Mouse (Mus musculus) embryonic facial prominence, embryonic 10.5 days (tissue): ENCODE measurements at regions not wholly inside any gene's neighbourhood (a gene's known extent, or its start where the extent isn't known, plus 50 kb on each side); places are given as distances from the start of the nearest gene placed in this dataset.

Experiments
- DNase-seq: peaks from one replicate; pipeline ENCODE4 v3.0.0-alpha.2; 2017; ENCODE audit warnings: low spot score
- H3K27ac ChIP-seq: fragments of 300-500 bp; sonication (generic); replicated peaks from 2 replicates; pipeline ENCODE4 v1.5.1; 2016; ENCODE audit warnings: mild to moderate bottlenecking
- H3K27me3 ChIP-seq: fragments of 300-500 bp; sonication (generic); replicated peaks from 2 replicates; pipeline ENCODE4 v1.6.1; 2016; ENCODE audit warnings: low read depth, mild to moderate bottlenecking; ENCODE audit not compliant: poor library complexity, severe bottlenecking
- H3K36me3 ChIP-seq: fragments of 300-500 bp; sonication (generic); replicated peaks from 2 replicates; pipeline ENCODE4 v1.6.1; 2016; ENCODE audit warnings: mild to moderate bottlenecking, moderate library complexity
- H3K4me1 ChIP-seq: fragments of 300-500 bp; sonication (generic); 2 replicates; pipeline ENCODE4 v1.6.1; 2016
- H3K4me3 ChIP-seq: fragments of 300-500 bp; sonication (generic); 2 replicates; pipeline ENCODE4 v1.5.1; 2016; ENCODE audit warnings: mild to moderate bottlenecking, moderate library complexity
- H3K9me3 ChIP-seq: fragments of 300-500 bp; sonication (generic); 2 replicates; pipeline ENCODE4 v1.6.1; 2016; ENCODE audit warnings: mild to moderate bottlenecking
- WGBS: fragments of 180-500 bp; shearing (Covaris S2); methylation state at CpG from one replicate; pipeline ENCODE4 v1.1.7; 2016; 5-methylcytosine and 5-hydroxymethylcytosine counted together

DNA sequence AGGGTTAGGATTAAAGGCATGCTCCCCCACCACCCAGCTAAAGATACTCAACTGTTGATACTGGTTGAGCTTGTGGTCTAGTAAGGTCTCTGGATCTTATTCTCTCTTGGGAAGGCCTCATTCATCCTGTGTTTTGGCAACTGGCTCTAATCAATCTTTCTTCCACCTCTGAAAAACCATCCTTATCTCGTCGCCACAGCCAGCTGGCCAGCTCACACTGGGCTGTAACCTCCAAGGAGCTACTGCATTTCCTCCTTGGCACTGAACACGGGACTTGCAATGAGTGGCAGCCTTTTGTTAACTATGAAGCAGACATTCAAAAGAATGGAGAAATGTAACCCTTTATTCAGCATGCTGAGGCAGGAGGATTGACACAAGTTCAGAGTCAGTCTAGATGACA is 61.4 kb upstream of the Slc6a6 start:
- Histone ChIP-seq H3K4me1 (peaks cover 12% of the 10 kb centered on the region), H3K27me3 (no peaks in the 10 kb centered on the region), H3K9me3 (no peaks in the 10 kb centered on the region), H3K36me3 (no peaks in the 10 kb centered on the region), H3K27ac (no peak overlapping the region), H3K4me3 (no peak overlapping the region)
- DNase-seq, result no peak
- WGBS, result 70% methylated on average over 3 of the region's 3 CpGs

- H3K4me1 ChIP-seq, result peaks cover 6% of the 10 kb centered on the region; the same call in 1 of the 2 replicates
These were observed 60.2 kb upstream of the Slc6a6 start for GRCm38 (mm10) chr6:91623646-91624045.

DNA sequence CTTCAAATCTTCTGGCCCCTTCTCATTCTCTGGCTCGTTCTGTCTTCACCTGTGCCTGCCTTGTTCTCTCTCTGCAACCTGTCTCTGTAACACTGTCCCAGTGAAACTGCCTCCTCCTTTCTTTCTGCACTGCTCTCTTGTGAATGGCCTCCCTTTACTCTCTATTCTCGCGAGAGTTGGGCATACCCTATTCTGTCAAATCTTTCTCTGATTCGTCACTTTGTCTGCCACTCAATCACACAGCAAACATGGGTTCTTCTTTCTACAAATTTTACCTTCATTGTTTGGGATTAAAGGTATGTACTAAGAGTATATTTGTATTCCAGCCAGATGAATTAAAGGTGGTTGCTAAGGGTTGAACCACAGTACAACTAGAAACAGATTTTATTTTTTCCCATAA is 54.6 kb upstream of the Slc6a6 start:
- H3K36me3 ChIP-seq, result no peaks in the 10 kb centered on the region
- no peak overlapping the region for H3K4me3 ChIP-seq
- WGBS, result 88% methylated on average over 4 of the region's 4 CpGs
- no peak for DNase-seq
- H3K27me3 ChIP-seq, result no peaks in the 10 kb centered on the region
- no peaks in the 10 kb centered on the region for H3K4me1 ChIP-seq
- H3K27ac ChIP-seq, result no peak overlapping the region
- H3K9me3 ChIP-seq, result no peaks in the 10 kb centered on the region

More at GRCm38 (mm10) chr6:91623646-91624045, 60.2 kb upstream of the Slc6a6 start:
- H3K36me3 ChIP-seq, result no peaks in the 10 kb centered on the region
- no peak overlapping the region for H3K4me3 ChIP-seq
- H3K27ac ChIP-seq, result no peak overlapping the region
- no peak for DNase-seq
- no peaks in the 10 kb centered on the region for H3K27me3 ChIP-seq
- no peaks in the 10 kb centered on the region for H3K9me3 ChIP-seq
- 87% methylated on average over 4 of the region's 4 CpGs for WGBS

- WGBS, result 87% methylated on average over 6 of the region's 6 CpGs
- Histone ChIP-seq H3K4me3 (no peak overlapping the region), H3K27ac (no peak overlapping the region), H3K9me3 (no peaks in the 10 kb centered on the region), H3K27me3 (no peaks in the 10 kb centered on the region), H3K4me1 (no peaks in the 10 kb centered on the region), H3K36me3 (no peaks in the 10 kb centered on the region)
- DNase-seq, result no peak
These were observed 52.6 kb upstream of the Slc6a6 start for GRCm38 (mm10) chr6:91631261-91631660.
